Mouse (Mus musculus): ENCODE data around the gene Gm17542. TPM values are rescaled to one million over a fixed set of nuclear protein-coding genes. Genes with fewer than 3 reads are reported as not detected.
A peak's percentile ranks its signal among the peaks of the same experiment; 100 is the strongest.
"Not testable (repeated sequence)": the region's sequence is repeated elsewhere in the genome, so short reads cannot be mapped to it uniquely, and the experiment has no call there.

Gene Gm17542
- not detected in 2 replicates for polyA plus RNA-seq (2015; fragmentation: Nextera tagmentation; extraction: Ambion mirVana)

DNA sequence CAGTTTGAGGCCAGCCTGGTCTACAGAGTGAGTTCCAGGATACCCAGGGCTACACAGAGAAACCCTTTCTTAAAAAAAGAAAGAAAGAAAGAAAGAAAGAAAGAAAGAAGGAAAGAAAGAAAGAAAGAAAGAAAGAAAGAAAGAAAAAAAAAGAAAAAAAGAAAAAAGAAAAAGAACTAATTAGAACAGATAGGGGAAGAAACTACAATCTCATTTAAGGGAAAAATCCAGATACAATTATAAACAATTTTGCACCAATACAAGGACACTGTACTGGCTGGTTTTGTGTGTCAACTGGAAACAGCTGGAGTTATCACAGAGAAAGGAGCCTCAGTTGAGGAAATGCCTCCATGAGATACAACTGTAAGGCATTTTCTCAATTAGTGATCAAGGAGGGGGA is at the start of gene Gm17542:
Gene Gm17542 (minus strand): TSS at position 101 of the 400 bp plus-strand sequence.
- H3K4me3 ChIP-seq (replicated peaks); H3K9ac ChIP-seq (replicated peaks); H3K4me1 ChIP-seq (replicated peaks); H3K27me3 ChIP-seq; H3K9me3 ChIP-seq; H3K27ac ChIP-seq; H3K4me2 ChIP-seq (replicated peaks); H3K36me3 ChIP-seq; ATAC-seq: not testable (repeated sequence)

DNA sequence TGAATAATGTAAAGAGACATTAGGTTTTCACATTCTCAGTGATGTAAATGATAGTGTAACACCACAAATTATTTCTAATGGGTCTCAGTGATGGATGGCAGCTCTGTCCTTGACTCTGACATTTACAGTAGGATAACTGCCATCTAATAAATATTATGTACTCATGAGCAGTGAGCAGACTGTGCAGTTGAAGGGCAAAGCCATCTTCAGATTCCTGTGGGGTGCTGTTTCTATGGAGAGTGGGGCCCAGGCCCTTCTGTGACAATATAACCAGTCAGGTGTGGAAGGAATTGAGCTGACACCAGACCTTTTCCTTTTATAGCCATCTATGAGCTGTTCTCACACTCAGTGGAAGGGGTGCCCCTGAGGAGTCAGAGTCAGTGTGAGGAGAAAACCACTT is 21.8 kb upstream of the Gm17542 start:
- Histone ChIP-seq H3K27ac (no peak overlapping the region), H3K4me3 (replicated peaks) (no peak overlapping the region), H3K27me3 (no peaks in the 10 kb centered on the region), H3K4me2 (replicated peaks) (no peak overlapping the region), H3K4me1 (replicated peaks) (no peaks in the 10 kb centered on the region), H3K36me3 (no peaks in the 10 kb centered on the region), H3K9me3 (no peaks in the 10 kb centered on the region), H3K9ac (replicated peaks) (no peak overlapping the region)
- no peak for ATAC-seq

DNA sequence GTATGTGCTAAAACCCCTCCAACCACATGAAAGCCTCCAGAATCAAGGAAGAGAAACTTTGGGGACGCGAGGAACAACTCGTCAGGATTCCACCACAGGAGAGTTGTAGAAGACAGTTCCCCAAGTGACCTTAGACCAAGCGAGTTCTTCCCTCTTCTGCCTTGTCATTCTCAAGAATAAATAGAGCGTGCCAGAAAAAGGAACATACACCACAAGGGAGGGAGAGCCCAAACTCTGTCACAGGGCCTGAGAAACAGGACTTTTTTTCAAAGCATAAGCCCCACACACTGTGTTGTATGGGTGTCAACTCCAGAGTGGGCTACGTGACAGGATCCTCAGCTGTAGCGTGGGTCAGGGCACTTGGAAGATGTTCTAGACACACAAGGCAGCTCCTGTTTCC is 20.1 kb upstream of the Gm17542 start:
- no peaks in the 10 kb centered on the region for H3K27me3 ChIP-seq
- no peak for ATAC-seq
- H3K4me2 ChIP-seq (replicated peaks): no peak overlapping the region
- H3K9me3 ChIP-seq: no peaks in the 10 kb centered on the region
- H3K27ac ChIP-seq: no peak overlapping the region
- H3K4me3 ChIP-seq (replicated peaks): no peak overlapping the region
- no peaks in the 10 kb centered on the region for H3K36me3 ChIP-seq
- H3K4me1 ChIP-seq (replicated peaks): no peaks in the 10 kb centered on the region
- H3K9ac ChIP-seq (replicated peaks): no peak overlapping the region
- WGBS: 87% methylated on average over 7 of the region's 7 CpGs

DNA sequence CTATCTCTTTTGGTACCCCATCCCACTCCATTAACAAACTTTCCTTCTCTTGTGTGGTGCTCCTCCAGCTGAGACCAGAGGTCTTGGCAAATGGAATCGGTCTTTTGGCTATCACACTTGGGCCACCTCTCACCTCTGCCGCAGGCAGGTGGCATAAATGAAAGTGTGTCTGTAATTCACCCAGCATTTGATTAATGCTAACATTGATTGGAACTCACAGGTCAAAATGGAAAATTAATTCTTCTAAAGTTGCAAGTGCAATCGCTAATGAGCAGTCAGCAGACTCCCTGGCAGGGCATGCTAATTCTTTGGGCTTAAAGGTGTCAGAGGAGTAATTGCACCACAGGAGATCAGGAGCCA is 3.2 kb downstream of the Gm17542 start:
- H3K27ac ChIP-seq: no peak overlapping the region
- peaks cover 3% of the 10 kb centered on the region; the same call in 1 of the 2 replicates for H3K9me3 ChIP-seq
- H3K4me1 ChIP-seq (replicated peaks): no peaks in the 10 kb centered on the region
- no peak for ATAC-seq
- H3K27me3 ChIP-seq: no peaks in the 10 kb centered on the region
- no peaks in the 10 kb centered on the region for H3K36me3 ChIP-seq
- H3K4me3 ChIP-seq (replicated peaks): no peak overlapping the region
- no peak overlapping the region for H3K9ac ChIP-seq (replicated peaks)
- no peak overlapping the region for H3K4me2 ChIP-seq (replicated peaks)
- 67% methylated on average over 3 of the region's 3 CpGs for WGBS

DNA sequence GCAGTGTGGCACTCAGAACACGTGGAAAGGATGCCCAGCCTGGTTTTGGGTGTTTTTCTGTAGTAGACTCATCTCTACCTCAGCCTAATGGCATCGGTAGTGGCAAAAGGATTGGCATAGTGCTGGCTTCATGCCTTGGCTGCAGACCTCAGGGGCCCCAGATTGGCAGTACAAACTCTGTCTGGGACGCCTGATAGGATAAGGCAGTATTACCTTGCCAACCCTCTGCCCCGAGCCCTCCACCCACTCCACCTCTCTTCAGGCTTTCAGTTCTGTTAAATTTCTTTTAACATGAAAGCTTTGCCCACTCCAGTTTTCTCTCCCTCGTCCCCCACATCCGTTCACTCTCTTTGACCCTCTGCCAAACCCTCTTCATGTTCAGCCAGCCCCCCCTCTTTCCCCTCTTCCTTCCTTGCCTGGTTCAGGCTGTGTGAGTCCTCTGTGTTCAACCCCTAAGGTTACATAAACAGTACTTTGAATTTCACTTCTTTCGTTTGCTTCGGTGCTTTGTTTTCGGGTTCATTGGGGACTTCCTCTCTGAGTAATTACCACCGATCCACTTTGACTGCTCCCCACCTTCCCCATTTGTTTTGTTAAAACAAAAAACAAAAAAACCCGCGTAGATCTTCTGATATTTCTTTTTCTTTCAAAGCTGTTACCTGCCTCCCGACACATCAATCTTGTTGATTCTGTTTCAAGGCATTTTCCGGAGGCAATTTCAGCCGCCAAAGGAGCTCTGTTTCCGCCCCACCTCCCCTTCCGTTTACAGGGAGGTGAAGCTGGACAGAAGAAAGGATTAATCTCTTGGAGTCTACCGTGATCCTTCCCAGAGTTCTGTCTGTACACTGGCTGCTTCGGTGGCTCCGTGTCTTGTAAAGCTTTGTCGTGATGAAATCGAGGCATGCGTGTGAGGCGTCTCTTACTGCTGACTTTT is 3.9 kb downstream of the Gm17542 start:
- 59% methylated on average over 24 of the region's 24 CpGs for WGBS
- Histone ChIP-seq H3K4me3 (replicated peaks) (no peak overlapping the region), H3K4me1 (replicated peaks) (no peaks in the 10 kb centered on the region), H3K4me2 (replicated peaks) (no peak overlapping the region), H3K9ac (replicated peaks) (no peak overlapping the region), H3K27me3 (no peaks in the 10 kb centered on the region), H3K36me3 (no peaks in the 10 kb centered on the region), H3K27ac (no peak overlapping the region), H3K9me3 (peaks cover 3% of the 10 kb centered on the region; the same call in 1 of the 2 replicates)
- ATAC-seq: no peak

DNA sequence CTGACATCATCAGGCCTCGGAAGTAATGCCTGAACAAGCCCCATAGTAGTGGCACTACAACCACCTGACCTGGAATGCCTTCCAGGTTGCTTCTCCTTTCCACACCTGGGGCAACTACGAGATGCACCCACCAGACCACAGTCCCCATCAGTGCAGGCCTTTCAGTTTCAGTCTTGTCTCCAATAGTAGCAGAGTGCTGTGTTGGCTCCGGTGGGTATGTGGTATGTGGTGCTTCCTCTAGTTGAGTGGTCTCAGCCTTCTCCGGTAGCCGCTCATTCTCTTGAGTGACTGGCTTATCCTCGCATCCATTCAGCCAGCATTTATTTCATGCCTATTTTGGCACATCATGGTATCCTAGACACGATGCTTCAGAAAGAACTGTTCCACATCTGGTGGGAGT is 4.8 kb downstream of the Gm17542 start:
- no peaks in the 10 kb centered on the region for H3K4me1 ChIP-seq (replicated peaks)
- H3K4me3 ChIP-seq (replicated peaks): no peak overlapping the region
- WGBS: 92% methylated on average over 7 of the region's 7 CpGs
- H3K27me3 ChIP-seq: no peaks in the 10 kb centered on the region
- ATAC-seq: no peak
- H3K27ac ChIP-seq: no peak overlapping the region
- no peak overlapping the region for H3K9ac ChIP-seq (replicated peaks)
- peaks cover 3% of the 10 kb centered on the region; the same call in 1 of the 2 replicates for H3K9me3 ChIP-seq
- H3K4me2 ChIP-seq (replicated peaks): no peak overlapping the region
- no peaks in the 10 kb centered on the region for H3K36me3 ChIP-seq

DNA sequence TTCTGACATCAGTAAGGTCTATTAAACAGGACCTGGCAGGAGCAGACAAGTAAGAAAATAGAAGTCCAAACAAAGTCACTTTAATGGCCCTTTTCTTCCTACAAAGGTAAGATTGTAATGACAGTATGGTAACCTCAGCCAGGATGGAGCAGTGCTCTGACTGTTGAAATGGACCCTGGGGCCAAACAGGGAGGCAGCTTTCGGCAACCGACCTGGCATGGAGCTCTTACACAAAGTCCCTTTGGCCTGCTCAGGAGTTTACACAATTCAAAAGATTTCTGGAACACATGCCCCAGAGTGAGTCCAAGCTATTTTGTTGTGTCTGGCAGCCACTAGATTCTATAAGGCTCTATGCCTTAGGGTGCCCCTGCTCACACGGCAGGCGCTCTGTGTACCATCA is 9.0 kb downstream of the Gm17542 start:
- WGBS: 92% methylated on average over 4 of the region's 4 CpGs
- no peak for ATAC-seq
- Histone ChIP-seq H3K4me2 (replicated peaks) (no peak overlapping the region), H3K36me3 (no peaks in the 10 kb centered on the region), H3K27ac (no peak overlapping the region), H3K4me1 (replicated peaks) (no peaks in the 10 kb centered on the region), H3K9ac (replicated peaks) (no peak overlapping the region), H3K9me3 (no peaks in the 10 kb centered on the region), H3K27me3 (no peaks in the 10 kb centered on the region), H3K4me3 (replicated peaks) (no peak overlapping the region)

DNA sequence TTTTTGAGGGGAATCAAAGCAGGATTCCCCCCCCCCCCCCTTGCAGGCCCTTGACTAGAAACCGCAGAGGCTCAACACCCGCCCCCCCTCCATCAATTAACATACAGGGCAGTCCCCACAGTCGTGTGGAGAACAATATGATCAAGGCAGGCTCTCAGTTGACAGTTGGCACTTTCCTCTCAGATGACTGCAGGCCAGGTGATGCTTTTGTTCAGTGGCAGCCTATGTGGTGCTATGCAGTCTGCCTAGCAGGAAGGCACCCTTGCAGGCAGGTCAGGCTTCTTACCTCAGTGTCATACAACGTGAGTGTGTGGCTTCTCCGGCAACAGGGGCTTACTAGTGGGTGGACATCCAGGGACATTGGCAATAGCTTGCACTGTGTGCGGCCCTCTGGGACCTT is 17.4 kb downstream of the Gm17542 start:
- no peak overlapping the region for H3K4me3 ChIP-seq (replicated peaks)
- no peaks in the 10 kb centered on the region for H3K9me3 ChIP-seq
- no peak overlapping the region for H3K9ac ChIP-seq (replicated peaks)
- no peaks in the 10 kb centered on the region for H3K36me3 ChIP-seq
- peak; percentile 76 for ATAC-seq
- no peak overlapping the region for H3K4me2 ChIP-seq (replicated peaks)
- H3K4me1 ChIP-seq (replicated peaks): peaks cover 10% of the 10 kb centered on the region; the same call in 1 of the 2 replicates
- H3K27ac ChIP-seq: no peak overlapping the region
- WGBS: 46% methylated on average over 5 of the region's 6 CpGs
- no peaks in the 10 kb centered on the region for H3K27me3 ChIP-seq

DNA sequence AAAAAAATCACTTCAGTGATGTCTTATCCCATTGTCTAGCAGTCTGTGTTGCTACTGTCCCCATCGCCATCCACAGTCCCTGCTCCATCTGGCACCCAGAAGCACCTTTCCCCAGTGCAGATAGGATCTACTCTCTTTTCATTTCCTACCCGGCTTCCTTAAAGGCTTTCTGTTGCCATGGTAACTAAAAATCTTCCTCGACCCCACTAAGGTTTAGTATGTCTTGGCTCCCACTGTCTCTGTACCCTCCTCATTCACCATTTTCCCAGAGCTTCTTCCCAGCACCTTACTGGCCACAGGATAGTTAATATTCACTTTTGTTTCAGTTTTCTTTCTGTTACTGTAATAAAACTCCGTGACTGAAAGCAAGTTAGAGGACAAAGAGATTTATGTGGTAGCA is 17.9 kb downstream of the Gm17542 start:
- Histone ChIP-seq H3K36me3 (no peaks in the 10 kb centered on the region), H3K27ac (no peak overlapping the region), H3K4me3 (replicated peaks) (no peak overlapping the region), H3K9me3 (no peaks in the 10 kb centered on the region), H3K27me3 (no peaks in the 10 kb centered on the region), H3K9ac (replicated peaks) (no peak overlapping the region), H3K4me1 (replicated peaks) (peaks cover 10% of the 10 kb centered on the region; the same call in 1 of the 2 replicates), H3K4me2 (replicated peaks) (no peak overlapping the region)
- WGBS: 30% methylated on average over 4 of the region's 4 CpGs
- peak; percentile 53 for ATAC-seq

DNA sequence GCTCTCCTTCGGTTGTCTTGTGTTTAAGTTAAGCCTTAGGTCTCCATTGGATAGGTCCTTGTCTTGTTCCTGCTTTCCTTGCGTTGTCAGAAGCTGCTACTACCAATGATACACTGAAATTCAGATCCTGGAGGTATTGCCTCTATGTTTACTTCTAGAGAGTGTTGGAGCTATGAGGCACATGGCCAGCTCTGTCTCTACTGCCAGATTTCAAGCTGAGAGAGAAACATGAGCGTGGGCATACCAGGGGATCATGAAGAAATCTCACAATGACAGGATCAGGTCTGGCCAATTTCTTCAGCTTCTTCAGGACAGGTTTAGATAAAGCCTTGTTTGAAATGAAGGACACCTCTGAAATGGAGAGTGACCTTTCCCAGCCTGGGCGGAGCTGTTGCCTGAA is 19.1 kb downstream of the Gm17542 start:
- no peak overlapping the region for H3K4me3 ChIP-seq (replicated peaks)
- no peaks in the 10 kb centered on the region for H3K9me3 ChIP-seq
- WGBS: 91% methylated on average over 4 of the region's 4 CpGs
- peaks cover 10% of the 10 kb centered on the region; the same call in 1 of the 2 replicates for H3K4me1 ChIP-seq (replicated peaks)
- H3K27ac ChIP-seq: no peak overlapping the region
- ATAC-seq: no peak
- no peaks in the 10 kb centered on the region for H3K27me3 ChIP-seq
- no peaks in the 10 kb centered on the region for H3K36me3 ChIP-seq
- H3K9ac ChIP-seq (replicated peaks): no peak overlapping the region
- no peak overlapping the region for H3K4me2 ChIP-seq (replicated peaks)

DNA sequence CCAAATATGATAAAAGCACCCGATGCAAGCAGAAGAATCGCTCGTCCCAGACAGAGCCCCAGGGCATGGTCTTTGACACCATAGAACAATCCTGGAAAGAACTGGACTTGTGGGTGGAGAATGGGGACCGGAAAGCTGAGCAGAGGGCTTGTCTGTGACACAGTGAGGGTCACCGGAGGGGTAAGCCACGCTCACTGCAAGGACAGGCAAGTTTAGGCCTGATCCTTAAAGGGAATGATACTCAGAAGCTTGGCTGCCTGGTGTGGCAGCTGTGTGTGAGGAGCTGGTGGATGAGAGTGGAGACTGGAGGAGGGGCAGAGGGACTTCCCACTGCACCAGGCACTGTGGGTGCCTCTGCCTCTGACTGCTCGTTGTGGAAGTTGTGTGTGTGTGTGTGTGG is 27.0 kb downstream of the Gm17542 start:
- no peak for ATAC-seq
- H3K27ac ChIP-seq: no peak overlapping the region
- WGBS: 77% methylated on average over 7 of the region's 7 CpGs
- H3K9ac ChIP-seq (replicated peaks): no peak overlapping the region
- H3K4me2 ChIP-seq (replicated peaks): no peak overlapping the region
- H3K4me1 ChIP-seq (replicated peaks): no peaks in the 10 kb centered on the region
- H3K4me3 ChIP-seq (replicated peaks): no peak overlapping the region
- H3K9me3 ChIP-seq: no peaks in the 10 kb centered on the region
- no peaks in the 10 kb centered on the region for H3K27me3 ChIP-seq
- no peaks in the 10 kb centered on the region for H3K36me3 ChIP-seq

DNA sequence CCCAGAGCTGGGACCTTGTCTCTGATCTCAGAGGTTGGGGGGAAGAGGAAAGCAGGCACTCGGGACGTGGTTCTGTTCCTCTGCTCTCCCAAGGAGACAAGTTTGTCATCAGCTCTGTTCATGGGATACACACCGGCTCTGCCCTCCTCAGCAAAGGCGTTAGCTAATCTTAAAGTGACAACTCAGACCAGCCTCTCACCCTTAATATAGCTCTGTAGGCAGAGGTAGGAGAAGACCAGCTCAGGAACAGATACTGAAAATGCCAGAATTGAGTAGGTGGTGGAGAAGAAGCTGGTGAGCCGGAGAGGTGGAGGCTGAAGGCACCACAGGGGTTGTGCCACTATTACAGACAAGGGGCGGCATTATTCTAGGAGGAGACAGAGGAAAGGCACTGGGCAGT is 38.7 kb downstream of the Gm17542 start:
- ATAC-seq: no peak
- no peak overlapping the region for H3K4me2 ChIP-seq (replicated peaks)
- H3K27ac ChIP-seq: no peak overlapping the region
- no peaks in the 10 kb centered on the region for H3K36me3 ChIP-seq
- no peak overlapping the region for H3K4me3 ChIP-seq (replicated peaks)
- 0 out of 2 replicates have a peak, but pooled peaks cover 4% of the 10 kb centered on the region for H3K4me1 ChIP-seq (replicated peaks)
- H3K9me3 ChIP-seq: no peaks in the 10 kb centered on the region
- H3K9ac ChIP-seq (replicated peaks): no peak overlapping the region
- 85% methylated on average over 6 of the region's 6 CpGs for WGBS
- H3K27me3 ChIP-seq: peaks cover 10% of the 10 kb centered on the region

DNA sequence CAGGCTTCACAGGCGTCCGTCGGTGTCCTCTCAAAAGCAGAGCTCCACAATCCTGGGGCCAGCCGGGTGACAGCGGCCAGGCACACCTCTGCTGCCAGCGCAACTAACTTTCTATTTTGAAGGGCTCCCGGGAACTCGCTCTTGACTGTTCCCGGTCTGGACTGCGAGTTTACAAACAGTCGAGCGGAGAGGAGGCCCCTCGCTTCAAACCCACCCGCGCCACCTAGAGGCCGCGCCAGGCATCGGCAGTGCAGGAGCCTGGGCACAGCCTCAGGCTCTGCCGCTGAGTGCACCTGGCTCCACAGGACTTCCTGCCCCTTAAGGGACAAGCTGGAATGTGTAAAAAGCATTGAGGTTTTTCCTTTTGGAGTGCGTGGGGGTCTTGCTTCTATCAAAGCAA is 42.5 kb downstream of the Gm17542 start, which contains the start of gene Edar:
Gene Edar (minus strand): TSS at position 122 of the 400 bp plus-strand sequence.
- no peaks in the 10 kb centered on the region for H3K9me3 ChIP-seq
- ATAC-seq: peak; percentile 57
- H3K4me3 ChIP-seq (replicated peaks): peak within 1 kb of the TSS; percentile 15; the same call in 1 of the 2 replicates
- WGBS: 2% methylated on average over 20 of the region's 20 CpGs
- peaks cover 24% of the 10 kb centered on the region for H3K4me1 ChIP-seq (replicated peaks)
- H3K4me2 ChIP-seq (replicated peaks): peak within 1 kb of the TSS; percentile 42
- no peaks in the 10 kb centered on the region for H3K36me3 ChIP-seq
- H3K9ac ChIP-seq (replicated peaks): no peak within 1 kb of the TSS
- no peak within 1 kb of the TSS for H3K27ac ChIP-seq
- H3K27me3 ChIP-seq: peaks cover 10% of the 10 kb centered on the region

Measured in midbrain, embryonic 13.5 days (tissue).